In the genomic region with DNA sequence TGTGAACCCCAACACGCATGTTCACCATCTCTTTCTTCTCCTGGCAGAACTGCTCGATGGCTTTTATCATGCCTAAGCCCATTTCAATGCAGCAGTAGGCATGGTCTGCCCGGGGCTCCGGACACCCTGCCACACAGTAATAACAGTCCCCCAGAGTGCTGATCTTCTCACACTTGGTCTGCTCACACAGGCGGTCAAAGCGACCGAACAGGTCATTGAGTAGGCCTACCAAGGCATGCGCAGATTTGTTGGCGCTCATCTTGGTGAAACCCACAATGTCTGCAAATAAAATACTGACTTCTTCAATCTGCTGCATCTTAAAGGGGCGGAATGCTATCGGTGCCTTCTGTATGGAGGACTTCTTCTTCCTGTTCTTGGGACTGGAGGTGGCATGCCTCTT, we compare ENCODE assay signal across 8 mouse cellular contexts. TPM values are rescaled to one million over a fixed set of nuclear protein-coding genes. Genes with fewer than 3 reads are reported as not detected.
A peak's percentile ranks its signal among the peaks of the same experiment; 100 is the strongest.
DNase-seq lines count a peak whose midpoint lies in the region; ATAC-seq and TF ChIP-seq lines count a peak whose summit lies in the region.
"Had no signal": no experiment of that assay in that cellular context is flagged by ENCODE, and none has a peak within 500 bp of the region (broad histone marks: within the 10 kb centered on the region; RNA-seq: fewer than 3 reads in every experiment).

No protein-coding gene starts in this region.

- H3K4me1 ChIP-seq in hindbrain, embryonic 12.5 days = peaks cover 36% of the 10 kb centered on the region
- peaks cover 29% of the 10 kb centered on the region for H3K4me1 ChIP-seq in hindbrain, embryonic 10.5 days (replicated peaks)
- H3K4me1 ChIP-seq in brown adipose tissue, adult 24 weeks (ENCODE audit: control insufficient read depth, insufficient read depth, insufficient read length, low read length) = peaks cover 39% of the 10 kb centered on the region
- peaks cover 61% of the 10 kb centered on the region for H3K4me1 ChIP-seq in hindbrain, embryonic 15.5 days (replicated peaks)

- H3K27ac ChIP-seq in hindbrain, embryonic 12.5 days = no peak overlapping the region
- no peak overlapping the region for H3K27ac ChIP-seq in hindbrain, embryonic 10.5 days
- H3K27ac ChIP-seq in brown adipose tissue, adult 24 weeks (replicated peaks; ENCODE audit: low read depth, low read length) = no peak overlapping the region
- H3K27ac ChIP-seq in hindbrain, embryonic 15.5 days (replicated peaks) = no peak overlapping the region

- no peak overlapping the region for H3K9ac ChIP-seq in hindbrain, embryonic 12.5 days
- H3K9ac ChIP-seq in hindbrain, embryonic 15.5 days = no peak overlapping the region

- no peaks in the 10 kb centered on the region for H3K36me3 ChIP-seq in hindbrain, embryonic 12.5 days
- no peaks in the 10 kb centered on the region; the same call in 1 of the 2 replicates for H3K36me3 ChIP-seq in hindbrain, embryonic 10.5 days
- no peaks in the 10 kb centered on the region for H3K36me3 ChIP-seq in hindbrain, embryonic 15.5 days
- H3K36me3 ChIP-seq in myocyte (ENCODE audit: control insufficient read depth, insufficient read depth) = no peaks in the 10 kb centered on the region

- H3K4me3 ChIP-seq in hindbrain, embryonic 12.5 days = no peak overlapping the region
- no peak overlapping the region for H3K4me3 ChIP-seq in hindbrain, embryonic 10.5 days
- H3K4me3 ChIP-seq in brown adipose tissue, adult 24 weeks (ENCODE audit: insufficient read depth, low read depth, low read length) = peak overlapping the region; percentile 79
- peak overlapping the region; percentile 90 for H3K4me3 ChIP-seq in hindbrain, embryonic 15.5 days
- no peak overlapping the region for H3K4me3 ChIP-seq in myocyte

- H3K9me3 ChIP-seq in hindbrain, embryonic 12.5 days (replicated peaks) = no peaks in the 10 kb centered on the region
- H3K9me3 ChIP-seq in hindbrain, embryonic 10.5 days = no peaks in the 10 kb centered on the region
- H3K9me3 ChIP-seq in hindbrain, embryonic 15.5 days = no peaks in the 10 kb centered on the region

- H3K27me3 ChIP-seq in hindbrain, embryonic 12.5 days = peaks cover 19% of the 10 kb centered on the region
- peaks cover 59% of the 10 kb centered on the region for H3K27me3 ChIP-seq in hindbrain, embryonic 10.5 days (ENCODE audit: insufficient read depth, poor library complexity, severe bottlenecking)
- no peaks in the 10 kb centered on the region for H3K27me3 ChIP-seq in hindbrain, embryonic 15.5 days
- H3K27me3 ChIP-seq in myocyte (ENCODE audit: control insufficient read depth, insufficient read depth, insufficient read length) = no peaks in the 10 kb centered on the region

- DNase-seq in hindbrain, embryonic 10.5 days (ENCODE audit: low spot score) = no peak
- no peak for DNase-seq in urinary bladder, adult 18-20 months (ENCODE audit: low spot score in 2 of 2)
- no peak for DNase-seq in testis, postnatal 10 days (ENCODE audit: low spot score)
- DNase-seq: kidney, adult 8-10 months had no signal

- no peak for ATAC-seq in hindbrain, embryonic 12.5 days (ENCODE audit: low FRiP score)
- ATAC-seq in hindbrain, embryonic 15.5 days (ENCODE audit: low FRiP score, low read depth) = no peak

- no peaks in the 10 kb centered on the region for H3K79me2 ChIP-seq in myocyte (ENCODE audit: control insufficient read depth, insufficient read depth)

- WGBS in hindbrain, embryonic 12.5 days = 95% methylated on average over 11 of the region's 11 CpGs
- 92% methylated on average over 11 of the region's 11 CpGs for WGBS in hindbrain, embryonic 10.5 days
- 92% methylated on average over 11 of the region's 11 CpGs for WGBS in hindbrain, embryonic 15.5 days

- no peak for TF ChIP-seq POLR2A in myocyte (IDR thresholded peaks at IDR 0.05; ENCODE audit: insufficient read length, low read depth)

- H3K4me2 ChIP-seq in hindbrain, embryonic 12.5 days (replicated peaks) = peak overlapping the region; percentile 90
- peak overlapping the region; percentile 95 for H3K4me2 ChIP-seq in hindbrain, embryonic 15.5 days
- peak overlapping the region; percentile 68 for H3K4me2 ChIP-seq in myocyte (ENCODE audit: low read depth)

- H3ac ChIP-seq in myocyte (ENCODE audit: control insufficient read depth, insufficient read length) = no peak overlapping the region

TF ChIP-seq in myocyte, 11 proteins besides CTCF, POLR2A, EP300 and RAD21:
- TF ChIP-seq MAX (IDR thresholded peaks at IDR 0.05; ENCODE audit: low read depth) (no peak), SRF (IDR thresholded peaks at IDR 0.05; ENCODE audit: control insufficient read depth, insufficient read length, low read depth) (no peak), POLR2AphosphoS2 (IDR thresholded peaks at IDR 0.05; ENCODE audit: insufficient read length, low read depth) (no peak), TCF12 (IDR thresholded peaks at IDR 0.05; ENCODE audit: insufficient read depth, poor library complexity, severe bottlenecking) (no peak), E2F4 (IDR thresholded peaks at IDR 0.05; ENCODE audit: insufficient read depth) (no peak), TCF3 (IDR thresholded peaks at IDR 0.05; ENCODE audit: insufficient read length, low read depth) (no peak), USF1 (IDR thresholded peaks at IDR 0.05; ENCODE audit: low read depth) (no peak), MYOG (IDR thresholded peaks at IDR 0.05; ENCODE audit: control insufficient read depth in 1 of 3, insufficient read depth in 1 of 3, insufficient read length in 2 of 3, low read depth in 2 of 3) (no peak), MYOD1 (IDR thresholded peaks at IDR 0.05; ENCODE audit: control insufficient read depth in 1 of 3, insufficient read length in 2 of 3, low read depth in 2 of 3) (no peak), CEBPB (IDR thresholded peaks at IDR 0.05; ENCODE audit: insufficient read depth, poor library complexity, severe bottlenecking) (no peak), REST (IDR thresholded peaks at IDR 0.05; ENCODE audit: insufficient read depth, insufficient read length) (no peak)

RNA-seq across cellular contexts. Expression of a gene that starts 2.2 kb away (rescaled TPM):
- 2.8 and 3.5 TPM in 2 replicates for polyA plus RNA-seq in hindbrain, embryonic 12.5 days (2016; fragmentation: Nextera tagmentation; extraction: Ambion mirVana)
- polyA plus RNA-seq in hindbrain, embryonic 10.5 days (2016; fragmentation: Nextera tagmentation; extraction: Ambion mirVana) = 0.77 and 1.1 TPM in 2 replicates
- 5.7 and 6.3 TPM in 2 replicates for polyA plus RNA-seq in brown adipose tissue, adult 24 weeks (2012; ENCODE audit: insufficient read depth, insufficient read length, missing spikeins)
- polyA plus RNA-seq in hindbrain, embryonic 15.5 days (2015; fragmentation: Nextera tagmentation; extraction: Ambion mirVana) = 4.4 and 4.9 TPM in 2 replicates
- polyA plus RNA-seq in myocyte (2012; fragmentation: generic; extraction: Trizol) = 4.6 TPM

Comparison
In these comparisons a context has a peak if more than half of its experiments do, and no peak if none do; other contexts are left out.
1. H3K4me3 ChIP-seq: peak in brown adipose tissue, adult 24 weeks (single experiment) and hindbrain, embryonic 15.5 days (single experiment); none in hindbrain, embryonic 12.5 days (single experiment), hindbrain, embryonic 10.5 days (single experiment) and myocyte (single experiment).
2. Peak in every context shown above with its lines, with median percentiles within 50 percentile points of each other: H3K4me2 ChIP-seq.